Mouse (Mus musculus) E14TG2a.4 (cell line): ENCODE data around the gene Sh3d21.

Experiments
- CTCF ChIP-seq: conservative IDR thresholded peaks from 2 replicates; pipeline ENCODE4 v1.5.1; 2014; ENCODE audit warnings: low read length
- NANOG ChIP-seq: IDR thresholded peaks from 2 replicates; pipeline ENCODE4 v1.6.1; 2014; ENCODE audit warnings: borderline replicate concordance, low read length, mixed read lengths
- POU5F1 ChIP-seq: IDR thresholded peaks from 2 replicates; pipeline ENCODE4 v1.6.1; 2014; ENCODE audit warnings: low read length, borderline replicate concordance

DNA sequence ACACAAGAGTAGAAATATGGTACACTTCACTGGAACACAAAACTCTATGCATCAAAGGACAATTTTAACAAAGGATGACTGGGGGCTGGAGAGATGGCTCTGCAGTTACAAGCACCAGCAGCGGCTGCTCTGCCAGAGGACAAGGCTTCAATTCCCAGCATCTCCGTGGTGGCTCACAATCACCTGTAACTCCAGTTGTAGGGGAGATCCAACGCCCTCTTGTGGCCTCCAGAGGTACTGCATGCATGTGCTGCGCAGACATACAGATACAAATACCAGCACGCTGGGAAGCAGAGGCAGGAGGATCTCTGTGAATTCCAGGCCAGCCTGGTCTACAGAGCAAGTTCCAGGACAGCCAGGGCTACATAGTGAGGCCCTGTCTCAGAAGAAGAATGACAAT, 6.7 kb downstream of the Sh3d21 start:
- TF ChIP-seq CTCF (peak; percentile 99), POU5F1 (no peak), NANOG (no peak)
